Mouse (Mus musculus) left cerebral cortex, postnatal 4 days (tissue): ENCODE data around the gene BC051142. TPM values are rescaled to one million over a fixed set of nuclear protein-coding genes. Genes with fewer than 3 reads are reported as not detected.
"Not testable (repeated sequence)": the region's sequence is repeated elsewhere in the genome, so short reads cannot be mapped to it uniquely, and the experiment has no call there.

Experiments
- DNase-seq: peaks from one replicate; pipeline ENCODE4 v3.0.0-alpha.2; 2022
- intact Hi-C: fragments of 180-260 bp; cut with DNase I; formaldehyde crosslinking; loops from one replicate; pipeline ENCODE4 v1.15.1; 2025
- total RNA-seq, 2 experiments: library from RNA; stranded (reverse); gene quantifications; 2 replicates each; pipeline ENCODE4 v1.2.3; 2021

Gene BC051142
- total RNA-seq, 2 experiments from 2014 or later: 8.2 to 11.1 TPM

- intact Hi-C loops: not testable (repeated sequence)
Observed at GRCm38 (mm10) chr17:34497319-34497718, 98.7 kb downstream of the BC051142 start.

GRCm38 (mm10) chr17:34497726-34498125 is 99.1 kb downstream of the BC051142 start:
- DNase-seq, intact Hi-C loops: not testable (repeated sequence)

More at GRCm38 (mm10) chr17:34497319-34497718, 98.7 kb downstream of the BC051142 start:
- not testable (repeated sequence) for DNase-seq

- intact Hi-C loops: no loop called here
- no peak for DNase-seq
Observed at GRCm38 (mm10) chr17:34507591-34507990, 109.0 kb downstream of the BC051142 start.

Other genes with a start within 250 kb of the BC051142 start
- under 1 TPM; 0.46 to 0.97 TPM for gene H2-DMb1, start 245.7 kb upstream of the BC051142 start, total RNA-seq
- gene Tap1, start 211.3 kb upstream of the BC051142 start, total RNA-seq: 1 to 10 TPM; 2.2 to 3.6 TPM
- gene Psmb9, start 211.1 kb upstream of the BC051142 start, total RNA-seq: 1 to 10 TPM in 1 of 2 experiments, under 1 TPM in 1; 0.77 to 1.1 TPM
- gene Psmb8, start 201.1 kb upstream of the BC051142 start, total RNA-seq: 1 to 10 TPM; 1.3 to 1.9 TPM
- 1 to 10 TPM; 3.1 to 3.5 TPM for gene Tap2, start 195.3 kb upstream of the BC051142 start, total RNA-seq
- gene H2-Ob, start 159.9 kb upstream of the BC051142 start, total RNA-seq: not detected
- gene H2-Ab1, start 141.1 kb upstream of the BC051142 start, total RNA-seq: 1 to 10 TPM in 1 of 2 experiments, under 1 TPM in 1; 0.80 to 1.2 TPM
- 1 to 10 TPM in 1 of 2 experiments, under 1 TPM in 1; 0.68 to 1.2 TPM for gene H2-Aa, start 111.0 kb upstream of the BC051142 start, total RNA-seq
- gene H2-Eb1, start 93.0 kb upstream of the BC051142 start, total RNA-seq: 1 to 10 TPM in 1 of 2 experiments, under 1 TPM in 1; 0.48 to 2.3 TPM
- not detected for gene H2-Eb2, start 73.2 kb upstream of the BC051142 start, total RNA-seq
- under 1 TPM; 0.36 to 0.38 TPM for gene Btnl2, start 44.0 kb upstream of the BC051142 start, total RNA-seq
- gene Btnl1, start 21.7 kb upstream of the BC051142 start, total RNA-seq: not detected
- gene Btnl4, start 78.5 kb downstream of the BC051142 start, total RNA-seq: not detected
- not detected for gene Btnl6, start 118.5 kb downstream of the BC051142 start, total RNA-seq
- 1 to 10 TPM; 9.8 TPM for gene Notch4, start 165.4 kb downstream of the BC051142 start, total RNA-seq
- 1 to 10 TPM; 1.6 to 2.8 TPM for gene Gpsm3, start 191.0 kb downstream of the BC051142 start, total RNA-seq
- gene Pbx2, start 192.4 kb downstream of the BC051142 start, total RNA-seq: 10 to 100 TPM; 36.2 to 39.3 TPM
- 1 to 10 TPM; 1.8 TPM for gene Ager, start 199.0 kb downstream of the BC051142 start, total RNA-seq
- 100 to 1,000 TPM; 106 to 109 TPM for gene Rnf5, start 204.9 kb downstream of the BC051142 start, total RNA-seq
- gene Agpat1, start 205.4 kb downstream of the BC051142 start, total RNA-seq: 100 to 1,000 TPM; 145 to 154 TPM
- 1 to 10 TPM; 4.9 to 5.9 TPM for gene Egfl8, start 217.2 kb downstream of the BC051142 start, total RNA-seq
- 10 to 100 TPM; 30.3 to 32.7 TPM for gene Ppt2, start 229.7 kb downstream of the BC051142 start, total RNA-seq
- 10 to 100 TPM; 78.2 to 81.9 TPM for gene Prrt1, start 230.7 kb downstream of the BC051142 start, total RNA-seq
- gene Fkbpl, start 245.9 kb downstream of the BC051142 start, total RNA-seq: 10 to 100 TPM in 1 of 2 experiments, 1 to 10 TPM in 1; 7.9 to 10.5 TPM
- 10 to 100 TPM; 72.8 to 75.4 TPM for gene Atf6b, start 248.3 kb downstream of the BC051142 start, total RNA-seq